ENCODE assay signal across 13 mouse cellular contexts in genomic region chr10:39638862-39639261, GRCm38 (mm10). TPM values are rescaled to one million over a fixed set of nuclear protein-coding genes. Genes with fewer than 3 reads are reported as not detected.
DNase-seq lines count a peak whose midpoint lies in the region; ATAC-seq and TF ChIP-seq lines count a peak whose summit lies in the region.
"Had no signal": no experiment of that assay in that cellular context is flagged by ENCODE, and none has a peak within 500 bp of the region (broad histone marks: within the 10 kb centered on the region; RNA-seq: fewer than 3 reads in every experiment).

No protein-coding gene starts in this region.

- H3K27ac ChIP-seq in heart, adult 2 months = peak overlapping the region; percentile 38; the same call in 1 of the 2 replicates
- H3K27ac ChIP-seq in heart, embryonic 11.5 days (ENCODE audit: low read depth, low read length) = no peak overlapping the region
- peak overlapping the region; percentile 88 for H3K27ac ChIP-seq in lung, embryonic 14.5 days (ENCODE audit: low read depth)
- H3K27ac ChIP-seq in embryonic fibroblast, embryonic 13.5 days (ENCODE audit: insufficient read depth, low read length) = peak overlapping the region; percentile 94
- H3K27ac ChIP-seq in small intestine, adult 2 months (ENCODE audit: insufficient read depth, low read depth, low read length) = peak overlapping the region; percentile 60; the same call in 1 of the 2 replicates
- no peak overlapping the region for H3K27ac ChIP-seq in midbrain, embryonic 13.5 days
- H3K27ac ChIP-seq: forebrain, embryonic 13.5 days had no signal

- H3K9ac ChIP-seq in heart, adult 2 months (ENCODE audit: low read depth, low read length) = no peak overlapping the region
- no peak overlapping the region for H3K9ac ChIP-seq in heart, embryonic 11.5 days (ENCODE audit: low read depth, low read length)
- H3K9ac ChIP-seq in lung, embryonic 14.5 days = no peak overlapping the region
- H3K9ac ChIP-seq in midbrain, embryonic 13.5 days (replicated peaks) = no peak overlapping the region
- H3K9ac ChIP-seq: forebrain, embryonic 13.5 days had no signal

- H3K4me3 ChIP-seq in heart, adult 2 months = no peak overlapping the region
- H3K4me3 ChIP-seq in heart, embryonic 11.5 days (ENCODE audit: low read depth, low read length) = no peak overlapping the region
- H3K4me3 ChIP-seq in lung, embryonic 14.5 days (ENCODE audit: low read depth, low read length) = no peak overlapping the region
- no peak overlapping the region for H3K4me3 ChIP-seq in embryonic fibroblast, embryonic 13.5 days (ENCODE audit: insufficient read depth, low read length)
- no peak overlapping the region for H3K4me3 ChIP-seq in small intestine, adult 2 months (ENCODE audit: low read depth, low read length)
- no peak overlapping the region for H3K4me3 ChIP-seq in midbrain, embryonic 13.5 days (replicated peaks)
- H3K4me3 ChIP-seq: forebrain, embryonic 13.5 days had no signal

- no peaks in the 10 kb centered on the region for H3K27me3 ChIP-seq in heart, adult 2 months (ENCODE audit: control insufficient read depth, insufficient read depth, low read length)
- H3K27me3 ChIP-seq in heart, embryonic 11.5 days (ENCODE audit: control insufficient read depth, insufficient read depth, low read length) = no peaks in the 10 kb centered on the region
- no peaks in the 10 kb centered on the region for H3K27me3 ChIP-seq in lung, embryonic 14.5 days (ENCODE audit: insufficient read depth, low read length)
- no peaks in the 10 kb centered on the region for H3K27me3 ChIP-seq in small intestine, adult 2 months (ENCODE audit: control insufficient read depth, insufficient read depth, low read length)
- no peaks in the 10 kb centered on the region for H3K27me3 ChIP-seq in midbrain, embryonic 13.5 days
- H3K27me3 ChIP-seq: forebrain, embryonic 13.5 days had no signal

- no peak for ATAC-seq in heart, embryonic 11.5 days (replicated peaks; ENCODE audit: insufficient number of reproducible peaks, low FRiP score, low TSS enrichment)
- no peak for ATAC-seq in lung, embryonic 14.5 days (ENCODE audit: insufficient read depth)
- ATAC-seq in midbrain, embryonic 13.5 days = no peak
- ATAC-seq: forebrain, embryonic 13.5 days; hindbrain, embryonic 16.5 days had no signal

- TF ChIP-seq POLR2A in heart, adult 2 months (IDR thresholded peaks at IDR 0.05; ENCODE audit: insufficient read depth, low read depth, low read length) = no peak
- no peak for TF ChIP-seq POLR2A in embryonic fibroblast, embryonic 13.5 days (IDR thresholded peaks at IDR 0.05; ENCODE audit: low read depth, low read length)
- no peak for TF ChIP-seq POLR2A in small intestine, adult 2 months (IDR thresholded peaks at IDR 0.05; ENCODE audit: low read depth, low read length)

- no peak for DNase-seq in heart, adult 2 months
- DNase-seq in lung, embryonic 14.5 days = no peak
- no peak for DNase-seq in lung, postnatal 25 days (ENCODE audit: low spot score)
- no peak for DNase-seq in right cerebral cortex, adult 18-20 months
- DNase-seq: gastrocnemius, postnatal 14 days; kidney, postnatal 4 days had no signal

- no peaks in the 10 kb centered on the region; the same call in 1 of the 2 replicates for H3K36me3 ChIP-seq in heart, adult 2 months (ENCODE audit: control insufficient read depth, insufficient read depth, low read length)
- peaks cover 8% of the 10 kb centered on the region; the same call in 1 of the 2 replicates for H3K36me3 ChIP-seq in heart, embryonic 11.5 days (ENCODE audit: control insufficient read depth, insufficient read depth, low read length)
- peaks cover 38% of the 10 kb centered on the region for H3K36me3 ChIP-seq in lung, embryonic 14.5 days (ENCODE audit: insufficient read depth)
- H3K36me3 ChIP-seq in small intestine, adult 2 months (ENCODE audit: control insufficient read depth, insufficient read depth, low read length) = peaks cover 69% of the 10 kb centered on the region
- H3K36me3 ChIP-seq in midbrain, embryonic 13.5 days = peaks cover 21% of the 10 kb centered on the region

- intact Hi-C loops in heart, adult 2 months (cut with DNase I) = no loop called here

- no peak overlapping the region for H3K4me2 ChIP-seq in heart, embryonic 11.5 days
- no peak overlapping the region for H3K4me2 ChIP-seq in lung, embryonic 14.5 days
- no peak overlapping the region for H3K4me2 ChIP-seq in midbrain, embryonic 13.5 days (replicated peaks)
- H3K4me2 ChIP-seq: forebrain, embryonic 13.5 days; midbrain, embryonic 11.5 days had no signal

- 58% methylated on average over 3 of the region's 3 CpGs for WGBS in heart, adult 2 months
- WGBS in heart, embryonic 11.5 days (ENCODE audit: insufficient replicate concordance) = 49% methylated on average over 3 of the region's 3 CpGs
- WGBS in lung, embryonic 14.5 days = 30% methylated on average over 3 of the region's 3 CpGs
- WGBS in small intestine, adult 2 months = 72% methylated on average over 3 of the region's 3 CpGs
- WGBS in midbrain, embryonic 13.5 days = 43% methylated on average over 3 of the region's 3 CpGs

- TF ChIP-seq CTCF in heart, adult 2 months (IDR thresholded peaks at IDR 0.05) = no peak
- no peak for TF ChIP-seq CTCF in lung, embryonic 14.5 days (IDR thresholded peaks at IDR 0.05; ENCODE audit: low read depth)
- TF ChIP-seq CTCF in embryonic fibroblast, embryonic 13.5 days (IDR thresholded peaks at IDR 0.05; ENCODE audit: borderline replicate concordance, insufficient read depth, low read length) = no peak
- TF ChIP-seq CTCF in small intestine, adult 2 months (IDR thresholded peaks at IDR 0.05; ENCODE audit: extremely low read depth, insufficient read length, insufficient replicate concordance, low read depth, low read length) = no peak

- no peak for TF ChIP-seq EP300 in heart, adult 2 months (IDR thresholded peaks at IDR 0.05; ENCODE audit: insufficient read depth, low read depth, low read length)

- peaks cover 2% of the 10 kb centered on the region; the same call in 1 of the 2 replicates for H3K4me1 ChIP-seq in heart, adult 2 months (ENCODE audit: control insufficient read depth, insufficient read depth, low read length)
- peaks cover 9% of the 10 kb centered on the region for H3K4me1 ChIP-seq in heart, embryonic 11.5 days (ENCODE audit: control insufficient read depth, insufficient read depth, low read length)
- peaks cover 30% of the 10 kb centered on the region for H3K4me1 ChIP-seq in lung, embryonic 14.5 days (ENCODE audit: insufficient read depth)
- peaks cover 14% of the 10 kb centered on the region for H3K4me1 ChIP-seq in embryonic fibroblast, embryonic 13.5 days (ENCODE audit: control insufficient read depth, insufficient read depth, low read length)
- H3K4me1 ChIP-seq in small intestine, adult 2 months (ENCODE audit: control insufficient read depth, insufficient read depth, insufficient read length, low read length) = peaks cover 3% of the 10 kb centered on the region; the same call in 1 of the 2 replicates
- peaks cover 28% of the 10 kb centered on the region for H3K4me1 ChIP-seq in midbrain, embryonic 13.5 days (replicated peaks)

- H3K79me2 ChIP-seq in heart, adult 2 months (replicated peaks; ENCODE audit: control insufficient read depth, insufficient read depth, low read length) = no peaks in the 10 kb centered on the region; the same call in 1 of the 2 replicates

- no peaks in the 10 kb centered on the region for H3K9me3 ChIP-seq in heart, embryonic 11.5 days (replicated peaks; ENCODE audit: control insufficient read depth, low read length)
- no peaks in the 10 kb centered on the region for H3K9me3 ChIP-seq in lung, embryonic 14.5 days (ENCODE audit: low read depth, low read length)
- H3K9me3 ChIP-seq in midbrain, embryonic 13.5 days = no peaks in the 10 kb centered on the region
- H3K9me3 ChIP-seq: forebrain, embryonic 13.5 days had no signal

RNA-seq across cellular contexts. Expression of gene Traf3ip2, which starts 26.1 kb away (rescaled TPM):
- 1 to 10 TPM; 5.0 to 6.5 TPM for total RNA-seq in heart, adult 2 months (2021)
- polyA plus RNA-seq in heart, adult 2 months (2012; rRNA removed) = 7.1 and 7.8 TPM in 2 replicates
- 11.6 and 12.9 TPM in 2 replicates for polyA plus RNA-seq in heart, embryonic 11.5 days (2014; fragmentation: Nextera tagmentation; extraction: Ambion mirVana)
- polyA plus RNA-seq in lung, embryonic 14.5 days (2014; fragmentation: Nextera tagmentation; extraction: Ambion mirVana) = 27.9 TPM in 2 replicates
- 16.9 and 21.6 TPM in 2 replicates for polyA plus RNA-seq in embryonic fibroblast, embryonic 13.5 days (2011; ENCODE audit: insufficient read length, low read depth, missing spikeins)
- 16.0 and 26.9 TPM in 2 replicates for polyA plus RNA-seq in small intestine, adult 2 months (2012; rRNA removed)
- 4.1 and 5.9 TPM in 2 replicates for polyA plus RNA-seq in midbrain, embryonic 13.5 days (2015; fragmentation: Nextera tagmentation; extraction: Ambion mirVana)

Comparison
In these comparisons a context has a peak if more than half of its experiments do, and no peak if none do; other contexts are left out.
1. H3K27ac ChIP-seq: peak in heart, adult 2 months (single experiment), lung, embryonic 14.5 days (single experiment), embryonic fibroblast, embryonic 13.5 days (single experiment) and small intestine, adult 2 months (single experiment); none in heart, embryonic 11.5 days (single experiment) and midbrain, embryonic 13.5 days (single experiment).